Mouse (Mus musculus) forebrain, embryonic 16.5 days (tissue): ENCODE data around the gene Cpsf2. TPM values are rescaled to one million over a fixed set of nuclear protein-coding genes. Genes with fewer than 3 reads are reported as not detected.
A peak's percentile ranks its signal among the peaks of the same experiment; 100 is the strongest.

Experiments
- ATAC-seq: fragments of 200-750 bp; cut with Nextera tagmentation; 2 replicates; pipeline ENCODE4 v1.8.0; 2017; ENCODE audit warnings: mild to moderate bottlenecking, moderate library complexity
- H3K27ac ChIP-seq: fragments of 300-500 bp; sonication (generic); 2 replicates; pipeline ENCODE4 v1.5.1; 2014; ENCODE audit warnings: low read length, control low read depth
- H3K27me3 ChIP-seq: fragments of 300-500 bp; sonication (generic); replicated peaks from 2 replicates; pipeline ENCODE4 v1.6.1; 2014; ENCODE audit warnings: low read length; ENCODE audit not compliant: control insufficient read depth, insufficient read depth
- H3K36me3 ChIP-seq: fragments of 300-500 bp; sonication (generic); 2 replicates; pipeline ENCODE4 v1.6.1; 2014; ENCODE audit not compliant: control insufficient read depth, insufficient read depth
- H3K4me1 ChIP-seq: fragments of 300-500 bp; sonication (generic); replicated peaks from 2 replicates; pipeline ENCODE4 v1.6.1; 2014; ENCODE audit warnings: low read length; ENCODE audit not compliant: control insufficient read depth, insufficient read depth
- H3K4me2 ChIP-seq: fragments of 300-500 bp; sonication (generic); 2 replicates; pipeline ENCODE4 v1.6.1; 2014; ENCODE audit warnings: mild to moderate bottlenecking, low read length, control low read depth
- H3K4me3 ChIP-seq: fragments of 300-500 bp; sonication (generic); replicated peaks from 2 replicates; pipeline ENCODE4 v1.5.1; 2014; ENCODE audit warnings: mild to moderate bottlenecking, low read length, control low read depth
- H3K9ac ChIP-seq: fragments of 300-500 bp; sonication (generic); replicated peaks from 2 replicates; pipeline ENCODE4 v1.6.1; 2014; ENCODE audit warnings: low read depth, low read length, control low read depth
- H3K9me3 ChIP-seq: fragments of 300-500 bp; sonication (generic); 2 replicates; pipeline ENCODE4 v1.6.1; 2016; ENCODE audit warnings: low read length; ENCODE audit not compliant: control insufficient read depth
- WGBS: fragments of 180-500 bp; shearing (Covaris S2); extraction: QIAGEN DNeasy Blood & Tissue Kit; methylation state at CpG from one replicate; pipeline ENCODE4 v1.1.7; 2014; 5-methylcytosine and 5-hydroxymethylcytosine counted together
- polyA plus RNA-seq: library from polyadenylated mRNA; unstranded; fragments of >200 nt; fragmentation: Nextera tagmentation; extraction: Ambion mirVana; gene quantifications from 2 replicates; pipeline ENCODE4 v1.2.1, GENCODE M21; 2015

The Cpsf2 gene
- polyA plus RNA-seq, 1 experiment from 2014 or later, result 32.4 TPM

- ATAC-seq, result no peak
These were observed 25.0 kb downstream of the Cpsf2 start for GRCm38 (mm10) chr12:102000785-102001184.

GRCm38 (mm10) chr12:102008111-102008977, 32.6 kb downstream of the Cpsf2 start:
- H3K36me3 ChIP-seq, result peaks cover 8% of the 10 kb centered on the region; the same call in 1 of the 2 replicates
- H3K4me2 ChIP-seq, result no peak overlapping the region
- 89% methylated on average over 16 of the region's 16 CpGs for WGBS
- no peaks in the 10 kb centered on the region for H3K9me3 ChIP-seq
- H3K27ac ChIP-seq, result no peak overlapping the region
- no peak for ATAC-seq
- no peaks in the 10 kb centered on the region for H3K27me3 ChIP-seq
- no peak overlapping the region for H3K9ac ChIP-seq
- no peaks in the 10 kb centered on the region for H3K4me1 ChIP-seq
- H3K4me3 ChIP-seq, result no peak overlapping the region

More at GRCm38 (mm10) chr12:102000785-102001184, 25.0 kb downstream of the Cpsf2 start:
- Histone ChIP-seq H3K36me3 (peaks cover 43% of the 10 kb centered on the region), H3K4me2 (no peak overlapping the region), H3K4me3 (no peak overlapping the region), H3K9me3 (no peaks in the 10 kb centered on the region), H3K27me3 (no peaks in the 10 kb centered on the region), H3K27ac (no peak overlapping the region), H3K4me1 (no peaks in the 10 kb centered on the region), H3K9ac (no peak overlapping the region)
- WGBS, result 95% methylated on average over 11 of the region's 11 CpGs

GRCm38 (mm10) chr12:102009551-102009950, 33.8 kb downstream of the Cpsf2 start:
- Histone ChIP-seq H3K4me2 (no peak overlapping the region), H3K9me3 (no peaks in the 10 kb centered on the region), H3K36me3 (peaks cover 4% of the 10 kb centered on the region; the same call in 1 of the 2 replicates), H3K4me1 (no peaks in the 10 kb centered on the region), H3K4me3 (no peak overlapping the region), H3K27me3 (no peaks in the 10 kb centered on the region), H3K27ac (no peak overlapping the region), H3K9ac (no peak overlapping the region)
- WGBS, result 87% methylated on average over 6 of the region's 6 CpGs
- no peak for ATAC-seq

DNA sequence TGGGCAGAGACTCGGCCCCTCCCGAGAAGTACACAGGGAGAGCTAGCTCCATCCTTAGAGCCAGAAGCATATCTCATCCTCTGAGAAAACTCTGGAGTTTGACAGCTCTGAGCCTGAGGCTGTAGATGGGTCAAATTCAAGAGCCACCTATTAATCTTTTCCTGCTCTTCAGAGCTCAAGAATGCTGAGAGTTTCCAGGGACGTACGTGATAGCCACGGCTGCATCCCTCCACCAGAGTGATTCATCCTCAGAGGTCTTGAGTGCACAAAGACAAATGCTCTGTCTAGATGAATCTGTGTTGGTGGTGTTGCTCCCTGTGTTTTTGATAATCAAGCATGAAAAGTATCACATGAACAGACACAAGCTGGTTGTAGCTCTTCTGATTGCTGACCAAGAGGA, 38.6 kb downstream of the Cpsf2 start:
- Histone ChIP-seq H3K9ac (no peak overlapping the region), H3K36me3 (no peaks in the 10 kb centered on the region), H3K4me1 (no peaks in the 10 kb centered on the region), H3K4me3 (no peak overlapping the region), H3K4me2 (no peak overlapping the region), H3K27me3 (no peaks in the 10 kb centered on the region), H3K9me3 (no peaks in the 10 kb centered on the region), H3K27ac (no peak overlapping the region)
- no peak for ATAC-seq
- 83% methylated on average over 5 of the region's 5 CpGs for WGBS

GRCm38 (mm10) chr12:102015127-102015526, 39.3 kb downstream of the Cpsf2 start:
- H3K4me3 ChIP-seq, result no peak overlapping the region
- ATAC-seq, result no peak

GRCm38 (mm10) chr12:102021923-102022322, 46.1 kb downstream of the Cpsf2 start:
- Histone ChIP-seq H3K27ac (no peak overlapping the region), H3K4me3 (no peak overlapping the region), H3K4me1 (no peaks in the 10 kb centered on the region), H3K4me2 (no peak overlapping the region), H3K9me3 (no peaks in the 10 kb centered on the region), H3K9ac (no peak overlapping the region), H3K27me3 (no peaks in the 10 kb centered on the region), H3K36me3 (no peaks in the 10 kb centered on the region)
- WGBS, result 73% methylated on average over 6 of the region's 6 CpGs
- peak; percentile 87 for ATAC-seq

More at GRCm38 (mm10) chr12:102015127-102015526, 39.3 kb downstream of the Cpsf2 start:
- no peak overlapping the region for H3K27ac ChIP-seq
- no peaks in the 10 kb centered on the region for H3K36me3 ChIP-seq
- H3K9ac ChIP-seq, result no peak overlapping the region
- H3K9me3 ChIP-seq, result no peaks in the 10 kb centered on the region
- 95% methylated on average over 6 of the region's 6 CpGs for WGBS
- no peak overlapping the region for H3K4me2 ChIP-seq
- no peaks in the 10 kb centered on the region for H3K27me3 ChIP-seq
- no peaks in the 10 kb centered on the region for H3K4me1 ChIP-seq

GRCm38 (mm10) chr12:102029184-102029583, 53.4 kb downstream of the Cpsf2 start:
- Histone ChIP-seq H3K9ac (no peak overlapping the region), H3K4me1 (no peaks in the 10 kb centered on the region), H3K4me2 (no peak overlapping the region), H3K36me3 (no peaks in the 10 kb centered on the region), H3K4me3 (no peak overlapping the region), H3K9me3 (no peaks in the 10 kb centered on the region), H3K27ac (no peak overlapping the region), H3K27me3 (no peaks in the 10 kb centered on the region)
- WGBS, result 51% methylated on average over 7 of the region's 7 CpGs
- no peak for ATAC-seq

GRCm38 (mm10) chr12:102029892-102030446, 54.2 kb downstream of the Cpsf2 start:
- Histone ChIP-seq H3K9ac (no peak overlapping the region), H3K27me3 (no peaks in the 10 kb centered on the region), H3K36me3 (no peaks in the 10 kb centered on the region), H3K4me1 (no peaks in the 10 kb centered on the region), H3K4me3 (no peak overlapping the region), H3K27ac (no peak overlapping the region), H3K4me2 (no peak overlapping the region), H3K9me3 (no peaks in the 10 kb centered on the region)
- 43% methylated on average over 4 of the region's 4 CpGs for WGBS
- no peak for ATAC-seq

DNA sequence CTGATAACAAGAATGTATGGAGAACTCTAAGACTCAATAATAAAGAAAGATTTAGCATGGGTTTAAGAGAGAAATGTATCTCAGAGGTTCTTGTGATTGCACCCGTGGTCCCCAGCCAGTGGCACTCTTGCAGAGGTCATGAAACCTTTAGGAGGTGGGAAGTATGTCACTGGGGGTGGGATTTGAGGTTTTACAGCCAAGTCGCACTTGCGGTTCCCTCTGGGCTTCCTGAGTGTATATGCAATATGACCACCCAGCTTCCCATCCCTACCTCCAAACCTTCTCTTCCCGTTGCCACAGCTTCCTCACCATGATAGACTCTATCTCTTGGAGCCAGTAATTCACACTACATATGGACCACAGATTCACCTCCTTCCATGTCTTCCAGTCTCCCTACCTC, 59.1 kb downstream of the Cpsf2 start:
- Histone ChIP-seq H3K4me3 (no peak overlapping the region), H3K27me3 (no peaks in the 10 kb centered on the region), H3K4me1 (no peaks in the 10 kb centered on the region), H3K9me3 (0 out of 2 replicates have a peak, but pooled peaks cover 2% of the 10 kb centered on the region), H3K36me3 (no peaks in the 10 kb centered on the region), H3K4me2 (no peak overlapping the region), H3K9ac (no peak overlapping the region), H3K27ac (no peak overlapping the region)
- no peak for ATAC-seq
- WGBS, result 88% methylated on average over 4 of the region's 4 CpGs
